Mouse (Mus musculus): Measurements from ENCODE around the gene Fgd2. TPM values are rescaled to one million over a fixed set of nuclear protein-coding genes. Genes with fewer than 3 reads are reported as not detected.

Fgd2 gene
- polyA plus RNA-seq, 1 experiment from 2014 or later: 5.0 TPM

DNA sequence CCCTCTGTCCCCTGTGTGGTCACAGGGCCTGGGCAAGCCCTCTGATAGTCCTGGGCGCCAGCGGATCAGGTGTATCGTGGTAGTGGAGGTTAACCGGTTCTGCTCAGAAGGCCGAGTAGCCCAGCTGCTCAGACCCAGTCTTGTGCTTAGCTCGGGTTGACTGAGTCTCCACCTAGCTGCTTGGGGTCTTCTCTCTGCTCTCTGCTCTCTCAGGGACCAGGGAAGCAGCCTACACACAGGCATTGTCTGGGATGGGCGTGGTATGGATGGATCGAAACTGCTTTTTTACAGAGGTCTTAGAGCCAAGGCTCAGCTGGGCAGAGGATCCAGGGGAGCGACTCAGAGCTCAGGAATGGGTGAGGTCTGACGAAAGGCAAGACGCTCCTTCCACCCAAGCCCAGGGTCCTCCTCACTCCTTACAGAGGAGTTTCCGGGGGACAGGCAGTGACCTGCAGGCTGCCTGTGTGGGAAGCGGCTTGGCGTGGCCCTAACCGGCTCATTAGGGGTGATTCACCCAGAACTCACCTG, 41.1 kb downstream of the Fgd2 start:
- ATAC-seq (ENCODE audit: low read depth) (no peak), DNase-seq (no peak)
- no peak overlapping the region; the same call in 1 of the 2 replicates for H3K27ac ChIP-seq
- no peaks in the 10 kb centered on the region for H3K9me3 ChIP-seq (replicated peaks)
- H3K27me3 ChIP-seq: 0 out of 2 replicates have a peak, but pooled peaks cover 2% of the 10 kb centered on the region
- no peak overlapping the region for H3K4me3 ChIP-seq (replicated peaks)
- H3K9ac ChIP-seq: no peak overlapping the region
- WGBS (ENCODE audit: insufficient replicate concordance): 78% methylated on average over 15 of the region's 15 CpGs
- H3K4me1 ChIP-seq (replicated peaks): peaks cover 37% of the 10 kb centered on the region
- H3K36me3 ChIP-seq: no peaks in the 10 kb centered on the region
- H3K4me2 ChIP-seq: no peak overlapping the region

DNA sequence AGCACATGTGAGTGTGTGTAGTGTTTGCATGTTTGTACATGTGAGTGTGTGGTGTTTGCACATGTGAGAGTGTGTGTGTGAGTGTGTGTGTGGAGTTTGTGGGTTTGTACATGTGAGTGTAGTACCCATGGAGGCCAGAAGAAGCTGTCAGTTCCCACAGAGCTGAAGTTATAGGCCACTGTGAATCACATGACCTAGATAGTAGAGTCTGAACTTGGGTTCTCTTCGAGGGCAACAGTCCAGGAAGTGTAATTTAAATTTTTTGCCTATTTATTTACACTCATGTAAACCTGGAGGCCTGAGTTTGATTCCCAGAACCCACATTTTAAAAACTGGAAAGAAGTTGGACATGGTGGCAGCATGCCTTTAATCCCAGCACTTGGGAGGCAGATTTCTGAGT, 42.5 kb downstream of the Fgd2 start:
- Histone ChIP-seq H3K4me2 (no peak overlapping the region), H3K36me3 (no peaks in the 10 kb centered on the region), H3K27ac (no peak overlapping the region), H3K9ac (no peak overlapping the region), H3K27me3 (0 out of 2 replicates have a peak, but pooled peaks cover 2% of the 10 kb centered on the region), H3K4me1 (replicated peaks) (peaks cover 31% of the 10 kb centered on the region), H3K9me3 (replicated peaks) (no peaks in the 10 kb centered on the region), H3K4me3 (replicated peaks) (no peak overlapping the region)
- WGBS (ENCODE audit: insufficient replicate concordance): 39% methylated on average over 1 of the region's 1 CpGs
- ATAC-seq (ENCODE audit: low read depth) (no peak), DNase-seq (no peak)

DNA sequence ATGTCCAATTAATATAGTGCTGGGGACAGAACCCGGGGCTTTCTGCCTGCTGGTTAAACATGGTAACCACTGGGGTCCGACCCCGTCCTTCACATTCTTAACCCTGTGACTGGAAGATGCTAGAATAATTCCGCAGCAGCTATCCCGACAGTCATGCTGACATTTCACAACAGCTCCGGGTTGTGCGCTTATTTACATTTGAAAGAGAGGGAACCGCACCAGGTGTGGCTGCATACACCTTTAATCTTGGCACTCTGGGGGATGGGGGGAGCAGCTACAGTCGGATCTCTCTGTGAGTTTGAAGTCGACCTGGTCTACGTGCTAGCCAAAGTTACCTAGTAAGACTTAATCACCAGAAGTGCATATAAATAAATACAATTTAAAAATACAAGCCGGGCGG, 44.8 kb downstream of the Fgd2 start:
- peaks cover 24% of the 10 kb centered on the region for H3K4me1 ChIP-seq (replicated peaks)
- no peak overlapping the region for H3K4me3 ChIP-seq (replicated peaks)
- 0 out of 2 replicates have a peak, but pooled peaks cover 2% of the 10 kb centered on the region for H3K27me3 ChIP-seq
- DNase-seq (no peak), ATAC-seq (ENCODE audit: low read depth) (no peak)
- 64% methylated on average over 13 of the region's 13 CpGs for WGBS (ENCODE audit: insufficient replicate concordance)
- H3K27ac ChIP-seq: no peak overlapping the region
- no peaks in the 10 kb centered on the region for H3K36me3 ChIP-seq
- H3K4me2 ChIP-seq: no peak overlapping the region
- H3K9ac ChIP-seq: no peak overlapping the region
- no peaks in the 10 kb centered on the region for H3K9me3 ChIP-seq (replicated peaks)

DNA sequence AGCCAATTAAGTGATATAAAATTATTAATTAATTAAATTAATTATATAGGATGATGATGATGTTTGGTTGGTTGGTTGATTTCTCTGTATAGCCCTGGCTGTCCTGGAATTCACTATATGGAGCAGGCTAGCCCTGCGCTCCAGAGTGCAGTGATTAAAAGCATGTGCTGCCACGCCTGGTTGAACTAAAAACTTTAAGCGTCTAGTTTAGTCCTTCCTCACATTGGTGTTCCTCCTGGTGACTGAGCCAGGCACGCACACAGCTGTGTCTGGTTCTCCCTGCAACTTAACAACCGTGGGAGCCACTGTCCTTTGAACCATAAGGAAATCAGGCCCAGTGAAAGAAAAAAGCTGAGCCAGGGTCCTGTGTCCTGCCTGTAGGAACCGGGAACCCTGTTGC, 45.4 kb downstream of the Fgd2 start:
- DNase-seq (no peak), ATAC-seq (ENCODE audit: low read depth) (no peak)
- Histone ChIP-seq H3K4me1 (replicated peaks) (peaks cover 23% of the 10 kb centered on the region), H3K27ac (no peak overlapping the region), H3K9ac (no peak overlapping the region), H3K9me3 (replicated peaks) (no peaks in the 10 kb centered on the region), H3K27me3 (0 out of 2 replicates have a peak, but pooled peaks cover 5% of the 10 kb centered on the region), H3K4me3 (replicated peaks) (no peak overlapping the region), H3K36me3 (no peaks in the 10 kb centered on the region), H3K4me2 (no peak overlapping the region)
- WGBS (ENCODE audit: insufficient replicate concordance): 61% methylated on average over 6 of the region's 6 CpGs

DNA sequence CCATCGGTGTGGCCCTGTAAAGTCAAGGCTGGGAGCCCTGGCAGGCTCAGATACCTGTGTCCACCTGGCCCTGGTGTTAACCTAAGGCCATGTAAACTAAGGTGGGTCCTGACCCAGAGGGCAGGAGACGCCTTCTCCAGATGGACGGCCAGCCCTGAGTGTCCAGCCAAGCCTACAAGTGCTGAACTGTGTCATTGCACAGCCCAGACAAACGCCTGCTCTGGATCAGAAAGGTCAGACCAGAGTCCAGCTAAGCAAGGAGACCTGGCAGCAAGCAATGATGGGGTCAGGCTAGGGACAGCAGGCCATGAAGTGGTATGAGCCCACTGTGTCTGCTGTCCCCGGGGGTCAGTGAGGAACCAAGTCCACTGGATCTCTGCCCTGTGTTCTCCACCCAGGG, 46.7 kb downstream of the Fgd2 start:
- WGBS (ENCODE audit: insufficient replicate concordance): 72% methylated on average over 5 of the region's 5 CpGs
- no peak overlapping the region for H3K9ac ChIP-seq
- H3K4me2 ChIP-seq: no peak overlapping the region
- H3K4me1 ChIP-seq (replicated peaks): peaks cover 23% of the 10 kb centered on the region
- H3K4me3 ChIP-seq (replicated peaks): no peak overlapping the region
- ATAC-seq (ENCODE audit: low read depth): peak; percentile 30; the same call in 1 of the 2 replicates
- no peak overlapping the region for H3K27ac ChIP-seq
- H3K36me3 ChIP-seq: no peaks in the 10 kb centered on the region
- no peaks in the 10 kb centered on the region for H3K9me3 ChIP-seq (replicated peaks)
- 0 out of 2 replicates have a peak, but pooled peaks cover 7% of the 10 kb centered on the region for H3K27me3 ChIP-seq
- no peak for DNase-seq

DNA sequence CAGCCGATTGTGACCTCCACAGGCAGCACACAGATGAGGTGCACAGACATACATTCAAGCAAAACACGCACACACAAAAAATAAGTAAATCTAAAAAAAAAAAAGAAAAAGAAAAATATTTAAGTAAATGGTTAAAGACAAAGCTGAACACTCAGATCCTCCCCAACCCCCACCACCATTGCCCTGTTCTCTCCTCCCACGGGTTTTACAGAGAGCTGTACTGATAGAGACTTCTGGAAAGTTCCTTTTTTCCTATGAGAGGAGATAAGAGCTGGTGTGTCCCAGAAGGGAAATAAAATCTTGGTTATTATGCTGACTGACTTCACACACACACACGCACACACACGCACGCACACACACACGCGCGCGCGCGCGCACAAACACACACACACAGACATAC, 47.6 kb downstream of the Fgd2 start:
- 84% methylated on average over 13 of the region's 13 CpGs for WGBS (ENCODE audit: insufficient replicate concordance)
- Histone ChIP-seq H3K4me3 (replicated peaks) (no peak overlapping the region), H3K4me1 (replicated peaks) (peaks cover 24% of the 10 kb centered on the region), H3K27ac (no peak overlapping the region), H3K9ac (no peak overlapping the region), H3K27me3 (0 out of 2 replicates have a peak, but pooled peaks cover 7% of the 10 kb centered on the region), H3K4me2 (no peak overlapping the region), H3K9me3 (replicated peaks) (no peaks in the 10 kb centered on the region), H3K36me3 (no peaks in the 10 kb centered on the region)
- no peak for DNase-seq
- ATAC-seq (ENCODE audit: low read depth): no peak

DNA sequence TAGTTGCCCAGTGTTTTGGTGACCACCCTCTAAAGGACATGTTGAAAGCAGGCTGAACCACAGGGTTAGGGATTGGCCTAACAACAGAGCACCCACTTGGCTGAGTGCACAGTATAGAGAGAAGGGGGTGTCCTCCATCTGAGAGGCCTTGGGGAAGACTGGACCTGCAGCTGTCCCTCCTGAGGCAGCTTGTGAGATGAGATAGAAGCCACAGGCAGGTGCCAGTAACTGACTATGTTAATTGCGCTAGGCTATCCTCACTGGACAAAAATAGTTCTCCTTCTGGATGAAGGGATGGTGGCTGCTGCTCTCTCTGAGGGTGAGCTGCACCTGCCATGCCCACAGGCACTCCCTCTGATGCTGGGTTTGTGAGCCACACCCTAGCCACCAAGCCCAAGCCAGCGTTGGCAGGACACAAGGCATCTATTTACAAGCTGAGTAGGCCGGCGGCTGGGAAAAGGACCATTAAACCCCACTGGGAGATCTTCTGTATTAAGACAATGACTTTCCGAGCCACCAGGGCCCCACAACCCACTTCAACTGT, 49.2 kb downstream of the Fgd2 start:
- Histone ChIP-seq H3K9me3 (replicated peaks) (no peaks in the 10 kb centered on the region), H3K4me2 (no peak overlapping the region), H3K4me3 (replicated peaks) (no peak overlapping the region), H3K36me3 (no peaks in the 10 kb centered on the region), H3K4me1 (replicated peaks) (peaks cover 31% of the 10 kb centered on the region), H3K27ac (no peak overlapping the region), H3K27me3 (0 out of 2 replicates have a peak, but pooled peaks cover 11% of the 10 kb centered on the region), H3K9ac (peak overlapping the region; percentile 17; the same call in 1 of the 2 replicates)
- WGBS (ENCODE audit: insufficient replicate concordance): 67% methylated on average over 5 of the region's 5 CpGs
- ATAC-seq (ENCODE audit: low read depth) (peak; percentile 30; the same call in 1 of the 2 replicates), DNase-seq (no peak)

DNA sequence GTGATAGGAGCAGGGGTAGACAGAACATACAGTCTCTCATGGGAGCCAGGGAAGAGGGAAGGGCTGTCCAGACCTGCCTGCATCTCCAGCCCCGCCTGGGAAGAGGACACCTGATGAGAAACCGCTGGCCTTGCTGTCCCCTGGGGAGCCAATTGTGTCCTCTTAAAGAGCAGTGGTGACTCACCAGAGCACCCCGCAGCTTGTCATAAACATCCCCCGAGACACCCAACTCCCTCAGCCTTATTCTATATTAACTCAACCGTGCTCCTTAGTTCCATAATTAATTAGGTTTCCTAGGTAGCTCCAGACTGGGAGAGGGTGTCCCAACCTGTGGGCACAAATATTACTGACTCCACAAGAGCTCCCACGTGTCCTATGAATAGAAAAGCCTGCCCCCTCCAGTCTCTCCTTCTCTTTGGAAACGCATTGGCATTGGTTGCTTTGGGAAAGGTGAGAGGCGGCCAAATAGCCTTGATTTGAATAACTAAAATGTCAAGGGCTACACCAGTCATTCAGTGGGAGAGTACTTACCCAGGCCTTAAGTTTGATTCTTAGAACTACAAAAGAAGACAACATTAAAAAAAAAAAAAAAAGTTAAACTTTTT, 51.2 kb downstream of the Fgd2 start:
- Histone ChIP-seq H3K4me1 (replicated peaks) (peaks cover 44% of the 10 kb centered on the region), H3K9ac (no peak overlapping the region), H3K27me3 (peaks cover 28% of the 10 kb centered on the region), H3K36me3 (no peaks in the 10 kb centered on the region), H3K4me2 (no peak overlapping the region), H3K27ac (no peak overlapping the region), H3K4me3 (replicated peaks) (no peak overlapping the region), H3K9me3 (replicated peaks) (no peaks in the 10 kb centered on the region)
- WGBS (ENCODE audit: insufficient replicate concordance): 49% methylated on average over 8 of the region's 8 CpGs
- no peak for DNase-seq
- ATAC-seq (ENCODE audit: low read depth): no peak

DNA sequence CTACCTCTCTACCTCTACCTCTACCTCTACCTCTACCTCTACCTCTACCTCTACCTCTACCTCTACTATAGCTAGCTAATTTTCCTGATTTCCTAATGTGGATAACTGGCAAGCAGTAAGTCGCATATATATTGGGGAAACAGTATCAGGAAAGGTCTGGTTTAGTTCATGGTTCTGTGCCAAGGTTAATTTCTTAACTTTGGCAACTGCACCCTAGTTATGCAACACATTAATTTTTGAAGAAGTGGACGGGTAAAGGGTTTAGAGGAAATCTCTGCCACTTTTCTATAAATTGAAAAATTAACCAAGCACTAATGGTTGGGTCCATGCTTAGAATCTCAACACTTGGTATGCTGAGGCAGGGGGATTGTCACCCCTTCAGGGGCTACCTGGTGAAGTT, 53.9 kb downstream of the Fgd2 start:
- Histone ChIP-seq H3K9ac (no peak overlapping the region), H3K4me1 (replicated peaks) (peaks cover 39% of the 10 kb centered on the region), H3K36me3 (no peaks in the 10 kb centered on the region), H3K9me3 (replicated peaks) (no peaks in the 10 kb centered on the region), H3K27ac (no peak overlapping the region), H3K4me2 (no peak overlapping the region), H3K27me3 (peaks cover 51% of the 10 kb centered on the region), H3K4me3 (replicated peaks) (no peak overlapping the region)
- ATAC-seq (ENCODE audit: low read depth) (no peak), DNase-seq (no peak)
- WGBS (ENCODE audit: insufficient replicate concordance): 64% methylated on average over 2 of the region's 2 CpGs

DNA sequence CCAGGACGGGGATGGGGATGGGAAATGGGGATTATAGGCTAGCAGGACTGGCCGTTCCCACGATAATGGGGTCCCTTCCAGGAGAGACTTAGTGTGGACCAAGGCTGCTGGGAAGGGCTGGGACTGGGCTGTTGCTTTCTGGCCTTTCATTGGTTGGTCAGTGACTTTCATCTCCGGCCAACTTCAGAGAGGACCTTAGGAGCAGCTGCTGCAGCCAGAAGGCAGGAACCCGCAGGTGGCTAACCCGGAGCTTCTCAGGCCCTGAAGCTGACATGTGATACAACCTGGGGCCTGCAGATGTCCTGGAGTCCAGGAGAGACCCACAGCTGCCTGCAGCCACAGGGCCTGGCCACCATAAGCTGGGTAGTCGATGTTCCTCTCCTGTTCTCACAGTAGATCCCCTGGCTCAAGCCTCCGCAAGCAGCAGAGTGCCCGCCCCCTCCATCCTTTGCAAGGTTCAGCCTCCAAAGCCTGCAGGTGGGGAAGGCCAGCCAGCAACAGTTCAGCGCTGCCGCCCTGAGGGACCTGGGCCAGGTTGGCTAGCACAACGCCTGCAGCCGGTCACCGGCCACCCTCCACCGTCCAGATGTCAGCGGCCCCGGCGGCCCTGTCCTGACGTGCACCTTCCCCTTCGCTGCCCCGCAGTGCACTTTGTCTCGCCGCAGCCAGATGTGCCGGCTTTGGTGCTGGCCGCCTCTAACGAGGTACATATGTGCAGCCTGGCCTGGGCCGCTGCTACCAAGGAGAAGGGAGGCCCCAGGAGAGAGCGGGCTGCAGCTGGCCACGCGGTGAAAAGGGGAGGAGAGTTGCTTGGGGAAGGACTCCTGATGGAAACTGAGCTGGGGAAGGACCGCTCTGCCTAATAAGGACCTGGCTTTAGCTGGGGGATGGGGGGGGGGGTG, 55.3 kb downstream of the Fgd2 start:
- DNase-seq: no peak
- Histone ChIP-seq H3K9ac (peak overlapping the region; percentile 26; the same call in 1 of the 2 replicates), H3K4me3 (replicated peaks) (no peak overlapping the region), H3K36me3 (no peaks in the 10 kb centered on the region), H3K4me1 (replicated peaks) (peaks cover 46% of the 10 kb centered on the region), H3K27me3 (peaks cover 48% of the 10 kb centered on the region), H3K4me2 (peak overlapping the region; percentile 42), H3K27ac (no peak overlapping the region), H3K9me3 (replicated peaks) (no peaks in the 10 kb centered on the region)
- ATAC-seq (ENCODE audit: low read depth): no peak
- WGBS (ENCODE audit: insufficient replicate concordance): 24% methylated on average over 31 of the region's 31 CpGs

DNA sequence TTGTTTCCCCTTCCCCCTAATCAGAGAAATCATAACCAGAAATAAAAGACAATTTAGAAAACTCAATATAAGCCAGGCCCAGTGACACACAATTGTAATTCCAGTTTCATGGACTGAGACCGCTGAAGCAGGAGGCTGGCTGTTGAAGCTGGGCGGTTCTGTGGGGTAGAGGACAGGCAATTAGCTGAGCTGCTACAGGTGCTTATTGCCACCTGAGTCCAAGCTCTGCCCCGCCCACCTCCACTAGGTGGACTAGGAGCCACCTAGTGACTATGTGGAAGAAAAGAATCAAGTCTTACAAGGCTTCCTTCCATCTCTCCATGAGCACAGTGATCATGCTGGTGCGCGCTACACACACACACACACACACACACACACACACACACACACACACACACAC, 56.0 kb downstream of the Fgd2 start:
- ATAC-seq (ENCODE audit: low read depth) (no peak), DNase-seq (no peak)
- no peak overlapping the region for H3K27ac ChIP-seq
- peaks cover 47% of the 10 kb centered on the region for H3K27me3 ChIP-seq
- no peak overlapping the region for H3K9ac ChIP-seq
- no peaks in the 10 kb centered on the region for H3K36me3 ChIP-seq
- H3K4me3 ChIP-seq (replicated peaks): no peak overlapping the region
- H3K9me3 ChIP-seq (replicated peaks): no peaks in the 10 kb centered on the region
- no peak overlapping the region for H3K4me2 ChIP-seq
- 62% methylated on average over 5 of the region's 5 CpGs for WGBS (ENCODE audit: insufficient replicate concordance)
- H3K4me1 ChIP-seq (replicated peaks): peaks cover 48% of the 10 kb centered on the region
